Mouse (Mus musculus) limb, embryonic 15.5 days (tissue): ENCODE measurements around the gene Polrmt. TPM values are rescaled to one million over a fixed set of nuclear protein-coding genes. Genes with fewer than 3 reads are reported as not detected.

ENCODE experiments used
- ATAC-seq: fragments of 200-750 bp; cut with Nextera tagmentation; 2 replicates; pipeline ENCODE4 v1.8.0; 2017; ENCODE audit warnings: low read depth, moderate TSS enrichment; ENCODE audit not compliant: insufficient number of reproducible peaks, low FRiP score, low TSS enrichment
- H3K27ac ChIP-seq: fragments of 300-500 bp; sonication (generic); 2 replicates; pipeline ENCODE4 v1.5.1; 2015; ENCODE audit warnings: moderate library complexity, mild to moderate bottlenecking, inconsistent platforms
- H3K27me3 ChIP-seq: fragments of 300-500 bp; sonication (generic); 2 replicates; pipeline ENCODE4 v1.6.1; 2015; ENCODE audit warnings: inconsistent platforms
- H3K36me3 ChIP-seq: fragments of 300-500 bp; sonication (generic); 2 replicates; pipeline ENCODE4 v1.6.1; 2015; ENCODE audit warnings: inconsistent platforms
- H3K4me1 ChIP-seq: fragments of 300-500 bp; sonication (generic); 2 replicates; pipeline ENCODE4 v1.6.1; 2015; ENCODE audit warnings: inconsistent platforms
- H3K4me2 ChIP-seq: fragments of 300-500 bp; sonication (generic); 2 replicates; pipeline ENCODE4 v1.6.1; 2015; ENCODE audit warnings: mild to moderate bottlenecking, inconsistent platforms
- H3K4me3 ChIP-seq: fragments of 300-500 bp; sonication (generic); 2 replicates; pipeline ENCODE4 v1.5.1; 2015; ENCODE audit warnings: mild to moderate bottlenecking, inconsistent platforms
- H3K9ac ChIP-seq: fragments of 300-500 bp; sonication (generic); 2 replicates; pipeline ENCODE4 v1.6.1; 2015; ENCODE audit warnings: inconsistent platforms
- H3K9me3 ChIP-seq: fragments of 300-500 bp; sonication (generic); 2 replicates; pipeline ENCODE4 v1.6.1; 2016; ENCODE audit warnings: inconsistent platforms
- WGBS: fragments of 180-500 bp; shearing (Covaris S2); methylation state at CpG from one replicate; pipeline ENCODE4 v1.1.7; 2015; 5-methylcytosine and 5-hydroxymethylcytosine counted together
- polyA plus RNA-seq: library from polyadenylated mRNA; unstranded; fragments of >200 nt; fragmentation: Nextera tagmentation; extraction: Ambion mirVana; gene quantifications from 2 replicates; pipeline ENCODE4 v1.2.1, GENCODE M21; 2015

Polrmt gene
- polyA plus RNA-seq, 1 experiment from 2014 or later: 41.5 TPM

- Histone ChIP-seq H3K27ac (no peak overlapping the region), H3K9me3 (0 out of 2 replicates have a peak, but pooled peaks cover 3% of the 10 kb centered on the region), H3K4me3 (no peak overlapping the region), H3K4me2 (no peak overlapping the region), H3K9ac (no peak overlapping the region), H3K4me1 (0 out of 2 replicates have a peak, but pooled peaks cover 8% of the 10 kb centered on the region), H3K27me3 (peaks cover 20% of the 10 kb centered on the region), H3K36me3 (peaks cover 49% of the 10 kb centered on the region)
- no peak for ATAC-seq
- WGBS: 96% methylated on average over 1 of the region's 1 CpGs
These were observed 13.9 kb downstream of the Polrmt start for GRCm38 (mm10) chr10:79732500-79732899.

GRCm38 (mm10) chr10:79729357-79729965, 16.9 kb downstream of the Polrmt start:
- ATAC-seq: no peak
- H3K9me3 ChIP-seq: no peaks in the 10 kb centered on the region
- H3K4me3 ChIP-seq: no peak overlapping the region
- 84% methylated on average over 13 of the region's 13 CpGs for WGBS
- H3K4me2 ChIP-seq: no peak overlapping the region
- no peak overlapping the region for H3K9ac ChIP-seq
- H3K27me3 ChIP-seq: no peaks in the 10 kb centered on the region
- H3K27ac ChIP-seq: no peak overlapping the region
- H3K4me1 ChIP-seq: 0 out of 2 replicates have a peak, but pooled peaks cover 3% of the 10 kb centered on the region
- peaks cover 19% of the 10 kb centered on the region for H3K36me3 ChIP-seq

GRCm38 (mm10) chr10:79728323-79729249, 17.8 kb downstream of the Polrmt start:
- Histone ChIP-seq H3K9ac (no peak overlapping the region), H3K9me3 (no peaks in the 10 kb centered on the region), H3K4me3 (no peak overlapping the region), H3K4me2 (no peak overlapping the region), H3K27me3 (no peaks in the 10 kb centered on the region), H3K4me1 (0 out of 2 replicates have a peak, but pooled peaks cover 3% of the 10 kb centered on the region), H3K27ac (no peak overlapping the region), H3K36me3 (peaks cover 10% of the 10 kb centered on the region; the same call in 1 of the 2 replicates)
- ATAC-seq: no peak
- 74% methylated on average over 28 of the region's 28 CpGs for WGBS

GRCm38 (mm10) chr10:79726090-79726489, 20.3 kb downstream of the Polrmt start:
- 0 out of 2 replicates have a peak, but pooled peaks cover 3% of the 10 kb centered on the region for H3K4me1 ChIP-seq
- no peaks in the 10 kb centered on the region for H3K9me3 ChIP-seq
- no peaks in the 10 kb centered on the region for H3K36me3 ChIP-seq
- no peak for ATAC-seq
- no peak overlapping the region for H3K27ac ChIP-seq
- H3K4me2 ChIP-seq: no peak overlapping the region
- no peak overlapping the region for H3K9ac ChIP-seq
- H3K4me3 ChIP-seq: no peak overlapping the region
- peaks cover 4% of the 10 kb centered on the region; the same call in 1 of the 2 replicates for H3K27me3 ChIP-seq
- 39% methylated on average over 11 of the region's 11 CpGs for WGBS

GRCm38 (mm10) chr10:79723692-79724091, 22.7 kb downstream of the Polrmt start:
- H3K4me1 ChIP-seq: no peaks in the 10 kb centered on the region
- no peak overlapping the region for H3K27ac ChIP-seq
- H3K9ac ChIP-seq: no peak overlapping the region
- no peaks in the 10 kb centered on the region for H3K36me3 ChIP-seq
- H3K4me2 ChIP-seq: no peak overlapping the region
- H3K27me3 ChIP-seq: peaks cover 19% of the 10 kb centered on the region
- ATAC-seq: no peak
- WGBS: 74% methylated on average over 7 of the region's 7 CpGs
- no peaks in the 10 kb centered on the region for H3K9me3 ChIP-seq
- H3K4me3 ChIP-seq: no peak overlapping the region

- no peak overlapping the region for H3K4me2 ChIP-seq
- H3K27me3 ChIP-seq: peaks cover 25% of the 10 kb centered on the region
- H3K4me3 ChIP-seq: no peak overlapping the region
- H3K36me3 ChIP-seq: no peaks in the 10 kb centered on the region
- H3K9me3 ChIP-seq: no peaks in the 10 kb centered on the region
- H3K9ac ChIP-seq: no peak overlapping the region
- H3K27ac ChIP-seq: no peak overlapping the region
- WGBS: 70% methylated on average over 6 of the region's 6 CpGs
- ATAC-seq: no peak
- H3K4me1 ChIP-seq: no peaks in the 10 kb centered on the region
These were observed 23.3 kb downstream of the Polrmt start for GRCm38 (mm10) chr10:79723047-79723446.

GRCm38 (mm10) chr10:79721089-79721488, 25.3 kb downstream of the Polrmt start:
- no peak overlapping the region for H3K9ac ChIP-seq
- no peak overlapping the region for H3K4me2 ChIP-seq
- ATAC-seq: no peak
- H3K27me3 ChIP-seq: peaks cover 45% of the 10 kb centered on the region
- H3K4me3 ChIP-seq: no peak overlapping the region
- H3K36me3 ChIP-seq: no peaks in the 10 kb centered on the region
- 69% methylated on average over 5 of the region's 5 CpGs for WGBS
- H3K27ac ChIP-seq: no peak overlapping the region
- H3K4me1 ChIP-seq: peaks cover 18% of the 10 kb centered on the region
- H3K9me3 ChIP-seq: no peaks in the 10 kb centered on the region

- Histone ChIP-seq H3K36me3 (no peaks in the 10 kb centered on the region), H3K27ac (no peak overlapping the region), H3K4me3 (peak overlapping the region; percentile 54), H3K4me1 (peaks cover 18% of the 10 kb centered on the region), H3K4me2 (peak overlapping the region; percentile 97), H3K9me3 (no peaks in the 10 kb centered on the region), H3K9ac (no peak overlapping the region), H3K27me3 (peaks cover 74% of the 10 kb centered on the region)
- WGBS: 5% methylated on average over 43 of the region's 43 CpGs
- ATAC-seq: no peak
These were observed 28.6 kb downstream of the Polrmt start for GRCm38 (mm10) chr10:79717640-79718357.

GRCm38 (mm10) chr10:79716988-79717355, 29.4 kb downstream of the Polrmt start:
- H3K27me3 ChIP-seq: peaks cover 72% of the 10 kb centered on the region

GRCm38 (mm10) chr10:79716254-79716987, 30.0 kb downstream of the Polrmt start, which contains the start of gene Hcn2:
Hcn2 (plus strand) TSS chr10:79716634.
- no peak for ATAC-seq
- Histone ChIP-seq H3K4me1 (peaks cover 18% of the 10 kb centered on the region), H3K27ac (no peak within 1 kb of the TSS), H3K9me3 (no peaks in the 10 kb centered on the region), H3K9ac (no peak within 1 kb of the TSS), H3K36me3 (peaks cover 8% of the 10 kb centered on the region), H3K4me3 (peak within 1 kb of the TSS; percentile 54), H3K4me2 (peak within 1 kb of the TSS; percentile 97), H3K27me3 (peaks cover 70% of the 10 kb centered on the region)
- 3% methylated on average over 70 of the region's 91 CpGs for WGBS

More at GRCm38 (mm10) chr10:79716988-79717355, 29.4 kb downstream of the Polrmt start:
- peak overlapping the region; percentile 97 for H3K4me2 ChIP-seq
- peak overlapping the region; percentile 54 for H3K4me3 ChIP-seq
- H3K4me1 ChIP-seq: peaks cover 18% of the 10 kb centered on the region
- no peaks in the 10 kb centered on the region for H3K9me3 ChIP-seq
- 1% methylated on average over 37 of the region's 44 CpGs for WGBS
- peaks cover 2% of the 10 kb centered on the region for H3K36me3 ChIP-seq
- H3K27ac ChIP-seq: no peak overlapping the region
- no peak overlapping the region for H3K9ac ChIP-seq
- ATAC-seq: no peak

GRCm38 (mm10) chr10:79714996-79715395, 31.4 kb downstream of the Polrmt start:
- ATAC-seq: no peak
- Histone ChIP-seq H3K9me3 (no peaks in the 10 kb centered on the region), H3K36me3 (peaks cover 22% of the 10 kb centered on the region), H3K27me3 (peaks cover 67% of the 10 kb centered on the region), H3K9ac (no peak overlapping the region), H3K27ac (no peak overlapping the region), H3K4me1 (peaks cover 18% of the 10 kb centered on the region), H3K4me2 (no peak overlapping the region), H3K4me3 (no peak overlapping the region)
- WGBS: 60% methylated on average over 4 of the region's 4 CpGs
